Mouse (Mus musculus): ENCODE results near the gene Gm10318. TPM values are rescaled to one million over a fixed set of nuclear protein-coding genes. Genes with fewer than 3 reads are reported as not detected.

The Gm10318 gene
- not detected in 2 replicates for polyA plus RNA-seq (2014; fragmentation: Nextera tagmentation; extraction: Ambion mirVana)

DNA sequence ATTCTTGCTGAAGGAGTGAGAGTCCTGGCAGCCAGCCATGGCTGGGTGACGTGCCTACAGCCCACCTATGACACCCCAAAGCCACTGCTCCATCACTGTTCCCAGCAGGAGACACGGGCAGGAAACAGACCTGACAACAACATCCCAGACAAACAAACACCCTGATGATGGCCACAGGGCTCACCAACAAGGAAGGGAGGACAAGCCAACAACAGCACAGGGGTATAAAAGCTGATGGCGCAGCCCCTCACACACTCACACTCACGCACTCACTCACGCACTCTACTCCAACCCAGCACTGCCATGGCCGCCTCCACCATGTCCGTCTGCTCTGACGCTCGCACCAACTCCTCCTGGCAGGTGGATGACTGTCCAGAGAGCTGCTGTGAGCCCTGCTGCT, at the start of gene Gm10318:
Gene Gm10318 (plus strand): TSS at position 301 of the 400 bp plus-strand sequence.
- Histone ChIP-seq H3K36me3 (ENCODE audit: control insufficient read depth, insufficient read depth, low read length) (no peaks in the 10 kb centered on the region), H3K4me2 (replicated peaks; ENCODE audit: low read depth, low read length) (no peak within 1 kb of the TSS), H3K4me3 (ENCODE audit: low read depth, low read length) (no peak within 1 kb of the TSS), H3K27me3 (ENCODE audit: control insufficient read depth, insufficient read depth, low read length) (no peaks in the 10 kb centered on the region), H3K9me3 (ENCODE audit: control insufficient read depth, low read length) (no peaks in the 10 kb centered on the region; the same call in 1 of the 2 replicates), H3K4me1 (replicated peaks; ENCODE audit: control insufficient read depth, insufficient read depth, low read length) (no peaks in the 10 kb centered on the region), H3K27ac (ENCODE audit: low read depth, low read length) (no peak within 1 kb of the TSS), H3K9ac (ENCODE audit: low read depth, low read length) (no peak within 1 kb of the TSS)
- WGBS, result 80% methylated on average over 4 of the region's 9 CpGs
- DNase-seq (ENCODE audit: low spot score) (no peak), ATAC-seq (ENCODE audit: low FRiP score) (no peak)

GRCm38 (mm10) chr10:77804095-77804494, 48.6 kb upstream of the Gm10318 start:
- Histone ChIP-seq H3K27ac (ENCODE audit: low read depth, low read length) (no peak overlapping the region), H3K9me3 (ENCODE audit: control insufficient read depth, low read length) (no peaks in the 10 kb centered on the region), H3K36me3 (ENCODE audit: control insufficient read depth, insufficient read depth, low read length) (no peaks in the 10 kb centered on the region), H3K9ac (ENCODE audit: low read depth, low read length) (no peak overlapping the region), H3K27me3 (ENCODE audit: control insufficient read depth, insufficient read depth, low read length) (no peaks in the 10 kb centered on the region), H3K4me2 (replicated peaks; ENCODE audit: low read depth, low read length) (no peak overlapping the region), H3K4me3 (ENCODE audit: low read depth, low read length) (no peak overlapping the region), H3K4me1 (replicated peaks; ENCODE audit: control insufficient read depth, insufficient read depth, low read length) (no peaks in the 10 kb centered on the region)
- DNase-seq (ENCODE audit: low spot score) (no peak), ATAC-seq (ENCODE audit: low FRiP score) (no peak)
- 89% methylated on average over 3 of the region's 3 CpGs for WGBS

DNA sequence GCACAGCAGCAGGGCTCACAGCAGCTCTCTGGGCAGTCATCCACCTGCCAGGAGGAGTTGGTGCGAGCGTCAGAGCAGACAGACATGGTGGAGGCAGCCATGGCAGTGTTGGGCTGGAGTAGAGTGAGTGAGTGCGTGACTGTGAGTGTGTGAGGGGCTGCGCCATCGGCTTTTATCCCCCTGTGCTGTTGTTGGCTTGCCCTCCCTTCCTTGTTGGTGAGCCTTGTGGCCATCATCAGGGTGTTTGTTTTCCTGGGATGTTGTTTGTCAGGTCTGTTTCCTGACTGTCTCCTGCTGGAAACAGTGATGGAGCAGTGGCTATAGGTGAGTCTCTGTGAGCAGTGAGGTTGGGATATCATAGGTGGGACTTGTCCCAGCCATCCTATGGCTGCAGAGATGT, 40.9 kb upstream of the Gm10318 start, which contains the start of gene Gm9507:
Gene Gm9507 (minus strand): TSS at position 101 of the 400 bp plus-strand sequence.
- Histone ChIP-seq H3K27me3 (ENCODE audit: control insufficient read depth, insufficient read depth, low read length) (no peaks in the 10 kb centered on the region), H3K27ac (ENCODE audit: low read depth, low read length) (no peak within 1 kb of the TSS), H3K4me3 (ENCODE audit: low read depth, low read length) (no peak within 1 kb of the TSS), H3K4me1 (replicated peaks; ENCODE audit: control insufficient read depth, insufficient read depth, low read length) (no peaks in the 10 kb centered on the region), H3K4me2 (replicated peaks; ENCODE audit: low read depth, low read length) (no peak within 1 kb of the TSS), H3K36me3 (ENCODE audit: control insufficient read depth, insufficient read depth, low read length) (no peaks in the 10 kb centered on the region), H3K9ac (ENCODE audit: low read depth, low read length) (no peak within 1 kb of the TSS), H3K9me3 (ENCODE audit: control insufficient read depth, low read length) (no peaks in the 10 kb centered on the region)
- ATAC-seq (ENCODE audit: low FRiP score), result no peak
- 77% methylated on average over 5 of the region's 5 CpGs for WGBS
- DNase-seq (ENCODE audit: low spot score), result no peak

DNA sequence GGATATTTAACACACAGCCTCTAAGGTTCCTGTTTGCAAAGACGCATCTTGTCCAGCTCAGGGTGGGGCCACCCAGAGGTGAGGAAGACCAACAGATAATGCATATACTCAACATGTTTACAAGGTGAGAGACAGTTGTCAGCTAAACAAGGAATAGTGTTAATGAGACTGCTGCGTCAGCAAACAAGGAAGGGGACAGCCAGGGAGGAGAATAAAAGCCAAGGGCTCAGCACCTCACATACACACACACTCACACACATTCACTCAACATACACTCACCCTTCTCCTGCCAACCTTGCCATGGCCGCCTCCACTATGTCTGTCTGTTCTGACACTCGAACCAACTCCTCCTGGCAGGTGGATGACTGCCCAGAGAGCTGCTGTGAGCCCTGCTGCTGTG, 38.3 kb upstream of the Gm10318 start, which contains the start of gene Gm2696:
Gene Gm2696 (plus strand): TSS at position 301 of the 400 bp plus-strand sequence.
- Histone ChIP-seq H3K4me1 (replicated peaks; ENCODE audit: control insufficient read depth, insufficient read depth, low read length) (no peaks in the 10 kb centered on the region), H3K4me2 (replicated peaks; ENCODE audit: low read depth, low read length) (no peak within 1 kb of the TSS), H3K4me3 (ENCODE audit: low read depth, low read length) (no peak within 1 kb of the TSS), H3K27ac (ENCODE audit: low read depth, low read length) (no peak within 1 kb of the TSS), H3K36me3 (ENCODE audit: control insufficient read depth, insufficient read depth, low read length) (no peaks in the 10 kb centered on the region), H3K9me3 (ENCODE audit: control insufficient read depth, low read length) (no peaks in the 10 kb centered on the region), H3K27me3 (ENCODE audit: control insufficient read depth, insufficient read depth, low read length) (no peaks in the 10 kb centered on the region), H3K9ac (ENCODE audit: low read depth, low read length) (no peak within 1 kb of the TSS)
- WGBS, result 37% methylated on average over 4 of the region's 4 CpGs
- no peak for ATAC-seq (ENCODE audit: low FRiP score)
- DNase-seq (ENCODE audit: low spot score), result no peak

GRCm38 (mm10) chr10:77815514-77815913, 37.1 kb upstream of the Gm10318 start:
- no peaks in the 10 kb centered on the region for H3K36me3 ChIP-seq (ENCODE audit: control insufficient read depth, insufficient read depth, low read length)
- H3K4me1 ChIP-seq (replicated peaks; ENCODE audit: control insufficient read depth, insufficient read depth, low read length), result no peaks in the 10 kb centered on the region
- H3K9ac ChIP-seq (ENCODE audit: low read depth, low read length), result no peak overlapping the region
- no peak overlapping the region for H3K4me3 ChIP-seq (ENCODE audit: low read depth, low read length)
- ATAC-seq (ENCODE audit: low FRiP score), result no peak
- H3K27ac ChIP-seq (ENCODE audit: low read depth, low read length), result no peak overlapping the region
- H3K4me2 ChIP-seq (replicated peaks; ENCODE audit: low read depth, low read length), result no peak overlapping the region
- H3K27me3 ChIP-seq (ENCODE audit: control insufficient read depth, insufficient read depth, low read length), result no peaks in the 10 kb centered on the region
- no peaks in the 10 kb centered on the region for H3K9me3 ChIP-seq (ENCODE audit: control insufficient read depth, low read length)
- DNase-seq (ENCODE audit: low spot score), result peak; percentile 58
- 26% methylated on average over 5 of the region's 5 CpGs for WGBS

DNA sequence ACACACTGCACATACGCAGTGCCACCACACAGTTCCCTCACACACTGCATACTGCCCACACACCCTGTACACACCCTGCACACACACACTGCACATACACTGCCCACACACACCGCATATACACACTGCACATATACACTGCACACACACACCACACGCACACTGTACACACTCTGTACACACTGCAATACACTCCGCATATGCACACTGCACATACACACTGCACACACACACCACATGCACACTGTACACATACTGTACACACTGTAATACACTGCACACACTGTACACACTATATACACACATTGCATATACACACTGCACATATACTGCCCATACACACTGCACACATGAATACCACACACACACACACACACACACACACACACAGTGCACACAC, 34.1 kb upstream of the Gm10318 start:
- H3K4me1 ChIP-seq (replicated peaks; ENCODE audit: control insufficient read depth, insufficient read depth, low read length), result no peaks in the 10 kb centered on the region
- H3K4me2 ChIP-seq (replicated peaks; ENCODE audit: low read depth, low read length), result no peak overlapping the region
- 96% methylated on average over 4 of the region's 4 CpGs for WGBS
- ATAC-seq (ENCODE audit: low FRiP score) (no peak), DNase-seq (ENCODE audit: low spot score) (no peak)
- no peak overlapping the region for H3K9ac ChIP-seq (ENCODE audit: low read depth, low read length)
- H3K4me3 ChIP-seq (ENCODE audit: low read depth, low read length), result no peak overlapping the region
- no peaks in the 10 kb centered on the region for H3K27me3 ChIP-seq (ENCODE audit: control insufficient read depth, insufficient read depth, low read length)
- H3K36me3 ChIP-seq (ENCODE audit: control insufficient read depth, insufficient read depth, low read length), result no peaks in the 10 kb centered on the region
- H3K27ac ChIP-seq (ENCODE audit: low read depth, low read length), result no peak overlapping the region
- H3K9me3 ChIP-seq (ENCODE audit: control insufficient read depth, low read length), result no peaks in the 10 kb centered on the region

- 43% methylated on average over 4 of the region's 4 CpGs for WGBS
- Histone ChIP-seq H3K4me2 (replicated peaks; ENCODE audit: low read depth, low read length) (no peak overlapping the region), H3K9ac (ENCODE audit: low read depth, low read length) (no peak overlapping the region), H3K4me1 (replicated peaks; ENCODE audit: control insufficient read depth, insufficient read depth, low read length) (no peaks in the 10 kb centered on the region), H3K36me3 (ENCODE audit: control insufficient read depth, insufficient read depth, low read length) (no peaks in the 10 kb centered on the region), H3K27ac (ENCODE audit: low read depth, low read length) (no peak overlapping the region), H3K4me3 (ENCODE audit: low read depth, low read length) (no peak overlapping the region), H3K27me3 (ENCODE audit: control insufficient read depth, insufficient read depth, low read length) (no peaks in the 10 kb centered on the region), H3K9me3 (ENCODE audit: control insufficient read depth, low read length) (no peaks in the 10 kb centered on the region)
- ATAC-seq (ENCODE audit: low FRiP score) (no peak), DNase-seq (ENCODE audit: low spot score) (no peak)
Measured at GRCm38 (mm10) chr10:77819203-77819602, 33.5 kb upstream of the Gm10318 start.

DNA sequence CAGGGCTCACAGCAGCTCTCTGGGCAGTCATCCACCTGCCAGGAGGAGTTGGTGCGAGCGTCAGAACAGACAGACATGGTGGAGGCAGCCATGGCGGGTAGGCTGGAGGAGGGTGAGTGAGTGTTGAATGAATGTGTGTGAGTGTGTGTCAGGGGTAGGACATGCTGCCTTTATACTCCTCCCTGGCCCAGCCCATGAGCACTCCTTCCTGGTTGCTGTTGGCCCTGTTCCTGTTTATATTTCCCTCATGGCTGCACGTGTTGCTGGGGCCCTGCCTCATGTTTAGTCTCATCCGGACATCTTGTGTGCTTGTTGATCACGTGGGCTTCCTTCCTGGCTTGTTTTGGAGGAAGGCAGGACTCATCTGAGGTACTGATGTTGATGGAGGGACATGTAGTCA, 25.7 kb upstream of the Gm10318 start, which contains the start of gene Krtap10-4:
Gene Krtap10-4 (minus strand): TSS at position 145 of the 400 bp plus-strand sequence.
- no peaks in the 10 kb centered on the region for H3K27me3 ChIP-seq (ENCODE audit: control insufficient read depth, insufficient read depth, low read length)
- H3K27ac ChIP-seq (ENCODE audit: low read depth, low read length), result no peak within 1 kb of the TSS
- no peak within 1 kb of the TSS for H3K4me2 ChIP-seq (replicated peaks; ENCODE audit: low read depth, low read length)
- no peak for DNase-seq (ENCODE audit: low spot score)
- WGBS, result 74% methylated on average over 6 of the region's 6 CpGs
- H3K4me3 ChIP-seq (ENCODE audit: low read depth, low read length), result no peak within 1 kb of the TSS
- H3K9ac ChIP-seq (ENCODE audit: low read depth, low read length), result no peak within 1 kb of the TSS
- no peaks in the 10 kb centered on the region for H3K4me1 ChIP-seq (replicated peaks; ENCODE audit: control insufficient read depth, insufficient read depth, low read length)
- H3K36me3 ChIP-seq (ENCODE audit: control insufficient read depth, insufficient read depth, low read length), result no peaks in the 10 kb centered on the region
- H3K9me3 ChIP-seq (ENCODE audit: control insufficient read depth, low read length), result no peaks in the 10 kb centered on the region
- no peak for ATAC-seq (ENCODE audit: low FRiP score)

DNA sequence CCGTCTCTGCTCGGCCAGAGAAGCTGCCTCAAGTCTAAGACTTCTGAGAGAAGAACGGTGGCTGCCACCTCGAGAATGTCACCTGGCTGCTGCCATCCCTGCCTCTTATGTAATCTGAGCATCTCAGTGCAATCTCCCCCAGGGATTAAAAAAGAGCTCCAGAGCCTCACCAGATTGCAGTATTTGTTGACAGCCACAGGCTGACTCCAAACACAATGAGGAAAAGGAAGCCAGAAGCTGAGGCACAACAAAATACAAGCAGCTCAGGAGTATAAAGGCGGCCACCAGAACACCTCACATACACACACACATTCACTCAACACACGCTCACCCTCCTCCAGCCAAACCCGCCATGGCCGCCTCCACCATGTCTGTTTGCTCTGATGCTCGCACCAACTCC, 17.0 kb upstream of the Gm10318 start, which contains the start of gene Krtap10-10:
Gene Krtap10-10 (plus strand): TSS at position 301 of the 400 bp plus-strand sequence.
- Histone ChIP-seq H3K27me3 (ENCODE audit: control insufficient read depth, insufficient read depth, low read length) (no peaks in the 10 kb centered on the region), H3K4me3 (ENCODE audit: low read depth, low read length) (no peak within 1 kb of the TSS), H3K9ac (ENCODE audit: low read depth, low read length) (no peak within 1 kb of the TSS), H3K36me3 (ENCODE audit: control insufficient read depth, insufficient read depth, low read length) (no peaks in the 10 kb centered on the region), H3K4me1 (replicated peaks; ENCODE audit: control insufficient read depth, insufficient read depth, low read length) (no peaks in the 10 kb centered on the region), H3K9me3 (ENCODE audit: control insufficient read depth, low read length) (no peaks in the 10 kb centered on the region), H3K27ac (ENCODE audit: low read depth, low read length) (no peak within 1 kb of the TSS), H3K4me2 (replicated peaks; ENCODE audit: low read depth, low read length) (no peak within 1 kb of the TSS)
- no peak for DNase-seq (ENCODE audit: low spot score)
- ATAC-seq (ENCODE audit: low FRiP score), result no peak
- WGBS, result 69% methylated on average over 9 of the region's 9 CpGs
